Mouse (Mus musculus): ENCODE results near the gene Lrrc8b. TPM values are rescaled to one million over a fixed set of nuclear protein-coding genes. Genes with fewer than 3 reads are reported as not detected.
A peak's percentile ranks its signal among the peaks of the same experiment; 100 is the strongest.

Gene Lrrc8b
- total RNA-seq (2017): 10.6 to 17.3 TPM (median 16.5 TPM) in 3 replicates

DNA sequence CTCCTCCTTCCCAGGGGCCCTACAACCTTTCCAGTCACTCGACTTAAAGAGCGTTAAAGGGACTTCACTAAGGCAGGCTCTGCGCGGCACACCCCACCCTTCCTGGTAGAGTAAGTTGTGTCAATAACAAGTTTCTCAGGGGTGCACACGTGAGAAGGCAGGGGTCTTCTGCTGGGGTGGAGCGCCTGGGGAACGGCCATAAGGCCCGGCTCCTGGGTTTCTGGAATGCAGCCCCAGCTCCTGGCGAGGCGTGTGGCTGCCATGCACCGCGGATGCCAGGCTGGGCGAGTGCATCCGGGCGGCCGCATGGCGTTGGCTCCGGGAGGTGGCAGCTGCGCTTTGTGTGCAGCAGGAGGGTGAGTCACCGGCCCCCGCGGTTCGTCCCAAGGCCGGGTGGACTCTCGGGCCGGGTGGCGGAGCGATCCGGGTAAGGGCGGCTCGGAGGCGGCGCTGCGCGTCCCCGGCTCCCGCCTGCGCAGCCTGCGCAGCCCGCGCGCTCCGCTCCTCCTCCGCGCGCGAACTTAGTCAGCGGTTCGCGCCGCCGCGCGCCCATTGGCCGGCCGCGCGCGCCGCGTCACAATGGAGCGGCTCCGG lies at the start of gene Lrrc8b:
Gene Lrrc8b, plus strand, starts transcription at position 578 of the 594 bp plus-strand sequence.
- ATAC-seq (replicated peaks; ENCODE audit: insufficient number of reproducible peaks, low FRiP score, low TSS enrichment, poor library complexity, severe bottlenecking): peak; percentile 74

DNA sequence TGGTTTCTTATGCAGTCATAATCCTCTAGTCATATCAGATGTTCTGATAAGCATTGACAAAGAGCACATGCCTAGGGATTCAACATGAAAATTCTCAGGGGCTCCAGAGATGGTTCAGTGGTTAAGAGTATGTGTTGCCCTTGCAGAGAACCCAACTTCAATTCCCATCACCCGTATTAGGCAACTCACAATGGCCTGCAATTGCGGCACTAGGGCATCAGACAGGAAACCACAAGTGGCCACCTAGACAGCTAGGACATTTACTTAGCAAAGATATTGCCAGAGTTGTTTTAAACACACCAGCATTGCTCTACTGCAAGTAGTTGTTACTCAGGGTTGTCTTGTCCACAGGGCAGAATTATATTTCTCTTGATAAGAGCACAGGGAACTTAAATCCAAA lies 34.1 kb upstream of the Lrrc8b start:
- ATAC-seq (replicated peaks; ENCODE audit: insufficient number of reproducible peaks, low FRiP score, low TSS enrichment, poor library complexity, severe bottlenecking): no peak

DNA sequence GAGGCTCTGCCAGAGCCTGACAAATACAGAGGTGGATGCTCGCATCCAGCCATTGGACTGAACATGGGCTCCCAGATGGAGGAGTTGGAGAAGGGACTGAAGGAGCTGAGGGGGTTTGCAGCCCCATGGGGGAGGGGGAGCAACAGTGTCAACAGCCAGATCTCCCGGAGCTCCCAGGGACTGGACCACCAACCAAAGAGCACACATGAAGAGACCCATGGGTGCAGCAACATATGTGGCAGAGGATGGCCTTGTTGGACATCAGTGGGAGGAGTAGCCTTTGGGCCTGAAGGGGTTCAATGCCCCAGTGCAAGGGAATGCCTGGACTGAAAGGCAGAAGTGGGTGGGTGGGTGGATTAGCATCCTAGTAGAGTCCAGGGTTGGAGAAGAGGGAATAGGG lies 25.2 kb upstream of the Lrrc8b start:
- no peak for ATAC-seq (replicated peaks; ENCODE audit: insufficient number of reproducible peaks, low FRiP score, low TSS enrichment, poor library complexity, severe bottlenecking)

DNA sequence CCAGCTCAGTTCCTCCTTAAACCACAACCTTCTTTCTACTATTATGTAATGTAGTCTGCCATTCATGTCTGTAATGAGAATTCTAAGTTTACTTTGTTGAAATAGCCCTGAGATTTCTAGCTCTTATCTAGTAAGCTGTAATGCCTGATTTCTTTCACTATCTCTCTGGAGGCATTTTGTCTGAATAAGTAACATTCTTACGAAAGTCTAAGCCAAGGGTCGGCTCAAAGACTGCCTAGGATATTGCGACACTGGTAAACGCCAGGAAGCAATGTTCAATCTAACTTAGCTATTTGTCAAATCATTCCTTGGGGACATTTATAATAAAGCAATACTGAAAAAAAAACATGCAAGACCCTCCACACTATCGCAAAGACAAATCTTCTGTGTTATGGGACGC lies 21.8 kb upstream of the Lrrc8b start:
- no peak for ATAC-seq (replicated peaks; ENCODE audit: insufficient number of reproducible peaks, low FRiP score, low TSS enrichment, poor library complexity, severe bottlenecking)

- peak; percentile 49 for ATAC-seq (replicated peaks; ENCODE audit: insufficient number of reproducible peaks, low FRiP score, low TSS enrichment, poor library complexity, severe bottlenecking)
These were observed 20.4 kb upstream of the Lrrc8b start for GRCm38 (mm10) chr5:105395188-105395587.

DNA sequence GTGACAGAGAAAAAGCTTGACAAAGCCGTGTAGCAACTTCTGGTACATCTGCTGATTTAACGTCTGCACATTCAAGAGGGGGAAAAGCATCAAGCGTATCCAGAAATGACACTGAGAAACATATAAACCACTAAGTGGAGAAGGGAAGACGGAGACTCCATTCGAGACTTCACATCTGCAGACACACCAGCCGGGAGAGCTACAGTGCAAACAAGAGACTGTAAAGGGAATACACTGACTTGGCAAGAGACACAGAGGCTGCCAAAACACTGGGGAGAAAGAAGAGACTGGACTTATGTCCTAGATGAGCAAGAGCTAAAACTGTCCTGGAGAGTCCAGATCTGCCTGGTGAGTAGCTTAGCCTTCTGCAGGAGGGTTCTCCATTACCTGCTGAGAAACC lies 16.6 kb upstream of the Lrrc8b start:
- no peak for ATAC-seq (replicated peaks; ENCODE audit: insufficient number of reproducible peaks, low FRiP score, low TSS enrichment, poor library complexity, severe bottlenecking)

- no peak for ATAC-seq (replicated peaks; ENCODE audit: insufficient number of reproducible peaks, low FRiP score, low TSS enrichment, poor library complexity, severe bottlenecking)
These were observed 15.7 kb upstream of the Lrrc8b start for GRCm38 (mm10) chr5:105399631-105400423.

DNA sequence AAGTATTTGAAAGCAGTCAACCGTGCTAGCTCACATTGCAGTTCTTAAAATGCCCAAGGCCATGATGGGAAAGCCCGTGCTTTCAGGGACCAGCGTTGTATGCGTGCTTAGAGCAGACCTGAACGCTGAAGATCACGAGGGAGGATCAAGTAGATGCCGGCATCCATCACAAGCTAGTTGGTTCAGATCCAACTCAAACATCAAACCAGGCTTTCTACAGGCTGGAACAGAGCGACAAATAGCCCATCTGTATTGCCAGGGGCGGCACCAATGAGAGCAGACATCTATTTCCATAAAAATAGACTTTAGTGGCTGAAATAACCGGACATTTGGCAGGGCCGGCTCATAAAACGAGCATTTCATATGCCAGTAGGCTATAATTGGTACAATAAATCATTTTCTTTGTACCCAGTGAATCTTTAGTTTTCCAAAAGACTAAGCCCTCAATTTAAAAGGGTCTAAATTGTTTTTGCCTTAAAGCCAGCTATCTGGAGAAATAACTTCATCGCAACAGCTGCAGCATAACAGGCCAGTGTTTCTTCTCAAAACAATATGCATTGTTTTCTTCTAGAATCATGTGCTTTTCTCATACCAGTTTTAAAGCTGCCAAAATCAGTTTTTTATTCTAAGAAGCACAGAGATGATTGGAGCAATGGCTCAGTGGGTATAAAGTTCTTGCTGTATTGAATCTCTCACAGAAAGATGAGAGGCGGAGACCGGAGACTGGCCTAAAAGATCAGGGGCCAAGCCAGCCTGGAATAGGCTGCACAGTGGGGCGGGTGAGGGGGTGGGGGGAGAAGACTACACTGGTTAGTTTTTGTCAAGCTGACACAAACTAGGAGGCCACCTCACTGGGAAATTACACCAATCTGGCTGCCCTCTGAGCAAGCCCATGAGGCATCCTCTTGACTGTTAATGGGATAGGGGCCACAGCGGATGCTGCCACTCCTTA lies 14.9 kb upstream of the Lrrc8b start:
- no peak for ATAC-seq (replicated peaks; ENCODE audit: insufficient number of reproducible peaks, low FRiP score, low TSS enrichment, poor library complexity, severe bottlenecking)

DNA sequence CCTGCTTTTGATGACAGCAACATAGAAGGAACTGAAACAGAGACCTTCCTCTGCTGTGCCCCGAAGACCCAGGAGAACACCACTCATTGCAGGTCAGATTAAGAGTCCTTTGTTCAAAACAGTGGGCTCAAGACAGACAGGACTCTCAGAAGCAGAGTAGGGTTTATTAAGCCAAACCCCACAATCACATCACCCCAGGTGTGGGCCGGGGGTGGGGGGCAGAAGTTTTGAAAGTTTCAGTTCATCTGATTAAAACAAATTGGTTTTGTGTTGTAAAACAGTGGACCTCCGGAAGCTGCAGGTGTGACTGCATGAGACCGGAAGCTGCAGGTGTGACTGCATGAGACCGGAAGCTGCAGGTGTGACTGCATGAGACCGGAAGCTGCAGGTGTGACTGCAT lies 14.0 kb upstream of the Lrrc8b start:
- no peak for ATAC-seq (replicated peaks; ENCODE audit: insufficient number of reproducible peaks, low FRiP score, low TSS enrichment, poor library complexity, severe bottlenecking)

- peak; percentile 52; the same call in 1 of the 2 replicates for ATAC-seq (replicated peaks; ENCODE audit: insufficient number of reproducible peaks, low FRiP score, low TSS enrichment, poor library complexity, severe bottlenecking)
These were observed 10.6 kb upstream of the Lrrc8b start for GRCm38 (mm10) chr5:105404961-105405360.

DNA sequence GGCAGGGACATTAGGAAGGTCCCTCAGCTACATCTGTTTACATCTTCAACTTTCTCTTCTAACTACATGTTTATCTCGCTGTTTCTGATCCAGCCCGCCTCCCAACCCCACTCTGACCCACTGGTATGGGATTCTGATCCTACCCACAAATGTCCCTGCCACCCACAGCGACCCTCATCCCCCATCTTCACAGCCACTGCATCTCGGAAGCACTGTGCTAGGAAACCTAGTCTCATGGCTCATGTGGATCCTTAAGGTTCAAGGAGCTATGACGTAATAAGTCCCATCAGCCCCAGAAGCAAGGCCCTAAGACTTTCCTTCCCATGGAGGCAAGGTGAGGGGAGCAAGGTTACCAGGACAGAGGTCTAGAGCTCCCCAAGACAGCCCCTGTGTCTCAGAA lies 7.9 kb upstream of the Lrrc8b start:
- no peak for ATAC-seq (replicated peaks; ENCODE audit: insufficient number of reproducible peaks, low FRiP score, low TSS enrichment, poor library complexity, severe bottlenecking)

DNA sequence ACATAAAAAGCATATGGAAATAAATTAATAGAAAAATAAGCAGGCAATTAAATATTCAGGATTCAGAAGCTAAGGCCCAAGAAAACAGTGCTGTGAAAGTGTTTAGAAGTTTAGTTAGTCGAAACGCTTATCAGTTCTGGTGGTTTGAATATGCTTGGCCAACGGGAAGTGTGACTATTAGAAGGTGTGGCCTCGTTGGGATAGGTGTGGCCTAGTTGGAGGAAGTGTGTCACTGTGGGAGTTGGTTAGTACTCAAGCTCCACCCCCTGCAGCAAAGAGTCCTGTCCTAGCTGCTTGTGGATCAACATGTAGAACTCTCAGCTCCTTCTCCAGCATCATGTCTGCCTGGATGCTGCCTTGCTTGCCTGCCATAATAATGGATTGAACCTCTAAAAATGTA lies 6.5 kb upstream of the Lrrc8b start:
- peak; percentile 85 for ATAC-seq (replicated peaks; ENCODE audit: insufficient number of reproducible peaks, low FRiP score, low TSS enrichment, poor library complexity, severe bottlenecking)

- ATAC-seq (replicated peaks; ENCODE audit: insufficient number of reproducible peaks, low FRiP score, low TSS enrichment, poor library complexity, severe bottlenecking): no peak
These were observed 4.9 kb upstream of the Lrrc8b start for GRCm38 (mm10) chr5:105410521-105411293.

DNA sequence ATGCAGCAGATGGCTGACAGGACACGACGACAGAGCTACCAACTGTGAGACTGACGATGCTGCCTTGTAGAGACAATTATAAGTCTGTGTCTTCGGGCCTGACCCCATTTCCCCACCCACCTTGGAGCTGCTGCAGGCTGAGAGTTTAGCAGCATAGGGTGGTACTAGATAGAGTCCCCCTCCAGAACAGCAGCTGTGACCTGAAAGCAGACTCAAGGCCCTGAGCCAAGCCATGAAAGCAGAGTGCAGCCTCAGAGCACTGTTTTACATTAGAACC lies 4.3 kb upstream of the Lrrc8b start:
- no peak for ATAC-seq (replicated peaks; ENCODE audit: insufficient number of reproducible peaks, low FRiP score, low TSS enrichment, poor library complexity, severe bottlenecking)

DNA sequence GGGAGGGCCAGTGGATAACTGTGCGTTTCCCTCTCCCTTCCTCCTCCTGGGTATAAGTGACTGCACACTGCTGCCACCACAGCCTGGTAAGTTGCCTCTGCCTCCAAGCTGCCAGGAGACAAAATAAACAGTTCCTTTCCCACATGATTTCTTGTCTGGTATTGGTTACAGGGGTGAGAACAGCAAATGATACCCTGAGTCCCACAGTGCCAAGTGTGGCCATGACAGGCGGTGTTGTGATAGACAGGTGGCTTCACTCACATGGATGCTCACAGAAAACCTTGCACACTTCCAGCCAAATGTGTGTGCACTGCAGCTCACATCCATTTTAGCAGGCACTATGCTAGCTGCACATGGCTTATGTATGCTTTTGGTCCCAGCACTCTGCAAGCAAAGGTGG lies 3.8 kb upstream of the Lrrc8b start:
- ATAC-seq (replicated peaks; ENCODE audit: insufficient number of reproducible peaks, low FRiP score, low TSS enrichment, poor library complexity, severe bottlenecking): no peak

GRCm38 (mm10) chr5:105412634-105413033 lies 2.9 kb upstream of the Lrrc8b start:
- ATAC-seq (replicated peaks; ENCODE audit: insufficient number of reproducible peaks, low FRiP score, low TSS enrichment, poor library complexity, severe bottlenecking): no peak

GRCm38 (mm10) chr5:105414341-105415120 lies 1.0 kb upstream of the Lrrc8b start:
- ATAC-seq (replicated peaks; ENCODE audit: insufficient number of reproducible peaks, low FRiP score, low TSS enrichment, poor library complexity, severe bottlenecking): no peak

Data from monocyte, adult 5-6 weeks (primary cell).